Mouse (Mus musculus) hindbrain, embryonic 15.5 days (tissue): ENCODE results near the gene Phc1. TPM values are rescaled to one million over a fixed set of nuclear protein-coding genes. Genes with fewer than 3 reads are reported as not detected.
A peak's percentile ranks its signal among the peaks of the same experiment; 100 is the strongest.

Experiments used
- ATAC-seq: fragments of 200-750 bp; cut with Nextera tagmentation; 2 replicates; pipeline ENCODE4 v1.8.0; 2017; ENCODE audit warnings: low read depth, moderate number of reproducible peaks, moderate TSS enrichment; ENCODE audit not compliant: low FRiP score
- H3K27ac ChIP-seq: fragments of 300-500 bp; sonication (generic); replicated peaks from 2 replicates; pipeline ENCODE4 v1.5.1; 2015; ENCODE audit warnings: mild to moderate bottlenecking, inconsistent platforms
- H3K27me3 ChIP-seq: fragments of 300-500 bp; sonication (generic); 2 replicates; pipeline ENCODE4 v1.6.1; 2015; ENCODE audit warnings: control low read depth, inconsistent platforms
- H3K36me3 ChIP-seq: fragments of 300-500 bp; sonication (generic); 2 replicates; pipeline ENCODE4 v1.6.1; 2015; ENCODE audit warnings: control low read depth, inconsistent platforms
- H3K4me1 ChIP-seq: fragments of 300-500 bp; sonication (generic); replicated peaks from 2 replicates; pipeline ENCODE4 v1.6.1; 2015; ENCODE audit warnings: control low read depth, inconsistent platforms
- H3K4me2 ChIP-seq: fragments of 300-500 bp; sonication (generic); 2 replicates; pipeline ENCODE4 v1.6.1; 2015; ENCODE audit warnings: moderate library complexity, mild to moderate bottlenecking, inconsistent platforms
- H3K4me3 ChIP-seq: fragments of 300-500 bp; sonication (generic); 2 replicates; pipeline ENCODE4 v1.5.1; 2015; ENCODE audit warnings: mild to moderate bottlenecking, inconsistent platforms
- H3K9ac ChIP-seq: fragments of 300-500 bp; sonication (generic); 2 replicates; pipeline ENCODE4 v1.6.1; 2015; ENCODE audit warnings: inconsistent platforms
- H3K9me3 ChIP-seq: fragments of 300-500 bp; sonication (generic); 2 replicates; pipeline ENCODE4 v1.6.1; 2016; ENCODE audit warnings: control low read depth, inconsistent platforms
- WGBS: fragments of 180-500 bp; shearing (Covaris S2); methylation state at CpG from one replicate; pipeline ENCODE4 v1.1.7; 2015; 5-methylcytosine and 5-hydroxymethylcytosine counted together
- polyA plus RNA-seq: library from polyadenylated mRNA; unstranded; fragments of >200 nt; fragmentation: Nextera tagmentation; extraction: Ambion mirVana; gene quantifications from 2 replicates; pipeline ENCODE4 v1.2.1, GENCODE M21; 2015

Phc1 gene
- polyA plus RNA-seq, 1 experiment from 2014 or later: 30.6 TPM

- Histone ChIP-seq H3K4me3 (no peak overlapping the region), H3K9me3 (no peaks in the 10 kb centered on the region), H3K9ac (no peak overlapping the region), H3K36me3 (no peaks in the 10 kb centered on the region), H3K4me2 (no peak overlapping the region), H3K27ac (no peak overlapping the region), H3K27me3 (no peaks in the 10 kb centered on the region), H3K4me1 (no peaks in the 10 kb centered on the region)
- WGBS: 83% methylated on average over 9 of the region's 9 CpGs
- ATAC-seq: no peak
These were observed 36.8 kb downstream of the Phc1 start for GRCm38 (mm10) chr6:122303526-122303925.

- Histone ChIP-seq H3K36me3 (no peaks in the 10 kb centered on the region), H3K4me3 (no peak overlapping the region), H3K4me1 (no peaks in the 10 kb centered on the region; the same call in 1 of the 2 replicates), H3K27ac (no peak overlapping the region), H3K27me3 (no peaks in the 10 kb centered on the region), H3K4me2 (no peak overlapping the region), H3K9ac (no peak overlapping the region), H3K9me3 (no peaks in the 10 kb centered on the region)
- no peak for ATAC-seq
- 92% methylated on average over 4 of the region's 4 CpGs for WGBS
These were observed 37.7 kb downstream of the Phc1 start for GRCm38 (mm10) chr6:122302661-122303060.

GRCm38 (mm10) chr6:122302121-122302520, 38.2 kb downstream of the Phc1 start:
- Histone ChIP-seq H3K27ac (no peak overlapping the region), H3K4me2 (no peak overlapping the region), H3K36me3 (no peaks in the 10 kb centered on the region), H3K9ac (no peak overlapping the region), H3K4me3 (no peak overlapping the region), H3K4me1 (no peaks in the 10 kb centered on the region; the same call in 1 of the 2 replicates), H3K27me3 (no peaks in the 10 kb centered on the region), H3K9me3 (no peaks in the 10 kb centered on the region)
- 57% methylated on average over 1 of the region's 1 CpGs for WGBS
- ATAC-seq: no peak

GRCm38 (mm10) chr6:122299621-122300133, 40.7 kb downstream of the Phc1 start:
- Histone ChIP-seq H3K9ac (no peak overlapping the region), H3K4me2 (no peak overlapping the region), H3K9me3 (no peaks in the 10 kb centered on the region), H3K27ac (no peak overlapping the region), H3K36me3 (no peaks in the 10 kb centered on the region), H3K27me3 (no peaks in the 10 kb centered on the region), H3K4me1 (peaks cover 17% of the 10 kb centered on the region), H3K4me3 (no peak overlapping the region)
- ATAC-seq: no peak
- WGBS: 76% methylated on average over 3 of the region's 3 CpGs

- peak overlapping the region; percentile 87; the same call in 1 of the 2 replicates for H3K27ac ChIP-seq
These were observed 42.1 kb downstream of the Phc1 start for GRCm38 (mm10) chr6:122298223-122298609.

GRCm38 (mm10) chr6:122297279-122298222, 42.8 kb downstream of the Phc1 start:
- peak; percentile 86 for ATAC-seq
- no peaks in the 10 kb centered on the region for H3K9me3 ChIP-seq
- H3K4me1 ChIP-seq: peaks cover 17% of the 10 kb centered on the region
- 4% methylated on average over 25 of the region's 25 CpGs for WGBS
- peak overlapping the region; percentile 59 for H3K4me2 ChIP-seq
- H3K9ac ChIP-seq: peak overlapping the region; percentile 56
- H3K27ac ChIP-seq: peak overlapping the region; percentile 87
- H3K4me3 ChIP-seq: peak overlapping the region; percentile 45
- no peaks in the 10 kb centered on the region for H3K27me3 ChIP-seq
- H3K36me3 ChIP-seq: no peaks in the 10 kb centered on the region

More at GRCm38 (mm10) chr6:122298223-122298609, 42.1 kb downstream of the Phc1 start:
- Histone ChIP-seq H3K4me3 (no peak overlapping the region; the same call in 1 of the 2 replicates), H3K9ac (no peak overlapping the region; the same call in 1 of the 2 replicates), H3K4me2 (peak overlapping the region; percentile 59), H3K9me3 (no peaks in the 10 kb centered on the region), H3K36me3 (no peaks in the 10 kb centered on the region), H3K4me1 (peaks cover 17% of the 10 kb centered on the region), H3K27me3 (no peaks in the 10 kb centered on the region)
- WGBS: 45% methylated on average over 4 of the region's 4 CpGs
- 0 out of 2 replicates have a peak, but pooled peaks have one; percentile 21 for ATAC-seq

GRCm38 (mm10) chr6:122296918-122297278, 43.5 kb downstream of the Phc1 start:
- Histone ChIP-seq H3K9me3 (no peaks in the 10 kb centered on the region), H3K27ac (peak overlapping the region; percentile 87), H3K27me3 (no peaks in the 10 kb centered on the region), H3K4me3 (peak overlapping the region; percentile 45), H3K4me1 (peaks cover 17% of the 10 kb centered on the region), H3K4me2 (peak overlapping the region; percentile 59), H3K9ac (peak overlapping the region; percentile 56), H3K36me3 (no peaks in the 10 kb centered on the region)
- ATAC-seq: peak; percentile 57
- 28% methylated on average over 3 of the region's 3 CpGs for whole genome bisulfite sequencing

GRCm38 (mm10) chr6:122295242-122295641, 45.1 kb downstream of the Phc1 start:
- no peak overlapping the region for H3K9ac ChIP-seq
- H3K9me3 ChIP-seq: no peaks in the 10 kb centered on the region
- no peak for ATAC-seq
- no peaks in the 10 kb centered on the region for H3K36me3 ChIP-seq
- H3K4me3 ChIP-seq: no peak overlapping the region
- H3K4me1 ChIP-seq: peaks cover 17% of the 10 kb centered on the region
- H3K27ac ChIP-seq: no peak overlapping the region
- H3K4me2 ChIP-seq: no peak overlapping the region
- 59% methylated on average over 9 of the region's 9 CpGs for WGBS
- no peaks in the 10 kb centered on the region for H3K27me3 ChIP-seq

- H3K36me3 ChIP-seq: no peaks in the 10 kb centered on the region
- H3K27ac ChIP-seq: no peak overlapping the region
- H3K4me1 ChIP-seq: peaks cover 17% of the 10 kb centered on the region
- no peak overlapping the region for H3K4me2 ChIP-seq
- ATAC-seq: no peak
- H3K9me3 ChIP-seq: no peaks in the 10 kb centered on the region
- WGBS: 80% methylated on average over 3 of the region's 3 CpGs
- no peak overlapping the region for H3K9ac ChIP-seq
- no peaks in the 10 kb centered on the region for H3K27me3 ChIP-seq
- no peak overlapping the region for H3K4me3 ChIP-seq
These were observed 46.1 kb downstream of the Phc1 start for GRCm38 (mm10) chr6:122294290-122294689.

- WGBS: 93% methylated on average over 9 of the region's 9 CpGs
- no peak overlapping the region for H3K4me3 ChIP-seq
- no peak overlapping the region for H3K4me2 ChIP-seq
- no peak overlapping the region for H3K27ac ChIP-seq
- H3K27me3 ChIP-seq: no peaks in the 10 kb centered on the region
- H3K4me1 ChIP-seq: peaks cover 17% of the 10 kb centered on the region
- no peak overlapping the region for H3K9ac ChIP-seq
- H3K9me3 ChIP-seq: no peaks in the 10 kb centered on the region
- no peaks in the 10 kb centered on the region for H3K36me3 ChIP-seq
- no peak for ATAC-seq
These were observed 46.6 kb downstream of the Phc1 start for GRCm38 (mm10) chr6:122293796-122294195.

- ATAC-seq: no peak
- Histone ChIP-seq H3K4me1 (peaks cover 17% of the 10 kb centered on the region), H3K27me3 (no peaks in the 10 kb centered on the region), H3K4me3 (no peak overlapping the region), H3K4me2 (no peak overlapping the region), H3K9ac (no peak overlapping the region), H3K36me3 (no peaks in the 10 kb centered on the region), H3K9me3 (no peaks in the 10 kb centered on the region), H3K27ac (no peak overlapping the region)
- WGBS: 96% methylated on average over 8 of the region's 8 CpGs
These were observed 47.2 kb downstream of the Phc1 start for GRCm38 (mm10) chr6:122293121-122293520.

GRCm38 (mm10) chr6:122292184-122292583, 48.2 kb downstream of the Phc1 start:
- H3K4me1 ChIP-seq: peaks cover 17% of the 10 kb centered on the region
- no peaks in the 10 kb centered on the region for H3K27me3 ChIP-seq
- no peak for ATAC-seq
- no peak overlapping the region for H3K4me3 ChIP-seq
- H3K4me2 ChIP-seq: no peak overlapping the region
- H3K36me3 ChIP-seq: no peaks in the 10 kb centered on the region
- 61% methylated on average over 2 of the region's 2 CpGs for WGBS
- no peaks in the 10 kb centered on the region for H3K9me3 ChIP-seq
- no peak overlapping the region for H3K9ac ChIP-seq
- H3K27ac ChIP-seq: no peak overlapping the region
